Mouse (Mus musculus) granulocyte monocyte progenitor cell, adult 5-6 weeks (primary cell): Measurements from ENCODE around the gene Cfap161. TPM values are rescaled to one million over a fixed set of nuclear protein-coding genes. Genes with fewer than 3 reads are reported as not detected.

Source experiments
- total RNA-seq, 2 experiments: library from RNA; stranded (forward) in 1 of 2; stranded (reverse) in 1 of 2; fragments of 200-712, 200-1000 nt in 1 of 2; fragments of >200 nt in 1 of 2; fragmentation: Nextera tagmentation in 1 of 2; gene quantifications; 2 replicates each; pipeline ENCODE4 v1.2.3; 2014 to 2017

Cfap161 gene
- total RNA-seq, 2 experiments from 2014 or later, result not detected

Other genes with a start within 250 kb of the Cfap161 start
- gene Tmc3, start 210.0 kb downstream of the Cfap161 start, total RNA-seq (2014; fragmentation: Nextera tagmentation), result not detected in 2 replicates
- 0.04 TPM in 1 of 2 replicates, not detected in the other for gene Tmc3, start 210.0 kb downstream of the Cfap161 start, total RNA-seq (2017)
- gene Stard5, start 162.9 kb downstream of the Cfap161 start, total RNA-seq (2014; fragmentation: Nextera tagmentation), result 9.7 and 17.4 TPM in 2 replicates
- 8.5 and 10.7 TPM in 2 replicates for gene Stard5, start 162.9 kb downstream of the Cfap161 start, total RNA-seq (2017)
- gene Il16, start 49.2 kb downstream of the Cfap161 start, total RNA-seq (2014; fragmentation: Nextera tagmentation), result 43.0 and 52.2 TPM in 2 replicates
- 66.4 and 71.5 TPM in 2 replicates for gene Il16, start 49.2 kb downstream of the Cfap161 start, total RNA-seq (2017)
- 4.9 and 5.8 TPM in 2 replicates for gene Tlnrd1, start 89.4 kb upstream of the Cfap161 start, total RNA-seq (2014; fragmentation: Nextera tagmentation)
- 5.6 and 6.4 TPM in 2 replicates for gene Tlnrd1, start 89.4 kb upstream of the Cfap161 start, total RNA-seq (2017)
- gene Mesd, start 89.6 kb upstream of the Cfap161 start, total RNA-seq (2014; fragmentation: Nextera tagmentation), result 22.6 and 29.3 TPM in 2 replicates
- gene Mesd, start 89.6 kb upstream of the Cfap161 start, total RNA-seq (2017), result 55.4 and 70.9 TPM in 2 replicates